Mouse (Mus musculus): ENCODE measurements around the gene Cux1.

- TF ChIP-seq POLR2A (IDR thresholded peaks at IDR 0.05; ENCODE audit: insufficient read depth, low read depth, low read length) (no peak), CTCF (IDR thresholded peaks at IDR 0.05; ENCODE audit: insufficient read depth, low read depth, low read length) (no peak)
These were observed 79.7 kb downstream of the Cux1 start for GRCm38 (mm10) chr5:136487397-136488093.

Data from olfactory bulb, adult 2 months (tissue).